Mouse (Mus musculus): ENCODE results near the gene Wnt5b.

DNA sequence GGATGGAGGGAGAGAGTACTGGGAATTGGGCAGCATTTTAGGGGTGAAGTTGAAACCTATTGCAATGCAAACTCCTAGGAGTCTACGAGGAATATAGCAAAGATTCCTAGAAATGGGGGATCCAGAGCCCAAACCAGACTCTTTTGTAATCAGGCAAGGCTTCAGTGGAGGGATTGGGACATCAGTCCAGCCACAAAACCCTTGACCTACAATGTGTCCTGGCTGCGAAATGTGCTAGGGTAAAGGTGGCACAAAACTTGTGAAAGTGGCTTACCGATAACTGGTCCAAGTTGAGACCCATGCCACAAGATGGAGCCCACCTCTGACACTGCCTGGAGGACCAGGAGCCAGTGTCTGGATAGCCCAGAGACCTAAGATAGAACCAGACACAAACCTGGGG lies 144.8 kb downstream of the Wnt5b start:
- no peak for TF ChIP-seq ZNF384 (IDR thresholded peaks at IDR 0.05; ENCODE audit: low read depth, low read length)
- no peak for TF ChIP-seq HCFC1 (IDR thresholded peaks at IDR 0.05; ENCODE audit: borderline replicate concordance, insufficient read depth, low read length)
- no peak for TF ChIP-seq CHD2 (IDR thresholded peaks at IDR 0.05; ENCODE audit: low read depth, low read length)
- no peak for TF ChIP-seq ZC3H11A (IDR thresholded peaks at IDR 0.05; ENCODE audit: borderline replicate concordance, low read depth, low read length)
